Mouse (Mus musculus) testis, adult 2 months (tissue): ENCODE measurements around the gene Bhlhe40.

Source experiments
- CTCF ChIP-seq: fragments of 200-500 bp; IDR thresholded peaks from 2 replicates; pipeline ENCODE4 v1.5.1; 2012; ENCODE audit warnings: low read depth, mild to moderate bottlenecking, inconsistent platforms, low read length, moderate library complexity; ENCODE audit not compliant: control insufficient read depth, insufficient read depth, insufficient replicate concordance
- POLR2A ChIP-seq: fragments of 200-500 bp; IDR thresholded peaks from 2 replicates; pipeline ENCODE4 v1.6.1; 2012; ENCODE audit warnings: low read depth, mild to moderate bottlenecking, inconsistent platforms, low read length, moderate library complexity; ENCODE audit not compliant: control insufficient read depth

DNA sequence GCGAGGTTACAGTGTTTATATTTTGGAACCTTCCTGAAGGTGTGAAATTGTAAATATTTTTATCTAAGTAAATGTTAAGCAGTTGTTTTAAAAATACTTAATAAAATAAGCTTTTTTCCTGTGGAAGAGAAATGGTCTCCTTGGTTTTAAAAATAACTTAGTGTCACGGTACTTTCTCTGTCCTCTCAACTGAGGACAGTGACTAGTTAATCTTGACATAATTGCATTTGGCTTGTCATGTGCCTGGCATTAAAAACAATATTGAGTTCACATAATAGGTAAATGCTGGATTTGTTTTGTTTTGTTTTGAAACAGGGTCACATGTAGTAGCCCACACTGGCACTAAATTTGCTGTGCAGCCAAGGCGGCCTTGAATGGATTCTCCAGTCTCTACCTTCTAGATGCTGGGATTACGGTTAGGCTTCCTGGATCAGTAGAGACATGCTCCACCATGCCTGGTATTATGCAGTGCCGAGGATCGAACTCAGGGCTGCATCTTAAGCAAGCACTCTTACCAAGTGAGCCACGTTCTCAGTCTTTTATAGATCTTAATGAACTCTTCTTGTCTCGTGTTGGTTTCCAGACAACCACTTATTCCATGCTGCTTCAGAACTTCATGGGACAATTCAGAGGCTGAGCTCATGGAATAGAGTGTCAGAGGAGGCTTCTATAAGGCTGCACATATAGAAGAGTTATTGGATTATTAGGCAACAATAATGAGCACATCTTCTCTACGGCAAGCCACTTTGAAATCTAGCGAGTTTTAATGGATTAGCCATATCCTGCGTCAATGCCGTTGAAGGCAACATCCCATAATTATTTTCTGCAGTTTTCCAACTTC, 6.4 kb downstream of the Bhlhe40 start:
- TF ChIP-seq CTCF (no peak), POLR2A (no peak)
